Mouse (Mus musculus): Measurements from ENCODE around the gene Catsper1.

The Catsper1 gene

GRCm38 (mm10) chr19:5353609-5354008 is 18.1 kb downstream of the Catsper1 start:
- no peak for DNase-seq (ENCODE audit: low spot score in 2 of 2)

- no peak for DNase-seq (ENCODE audit: low spot score in 2 of 2)
Observed at GRCm38 (mm10) chr19:5356080-5356479, 20.5 kb downstream of the Catsper1 start.

- DNase-seq (ENCODE audit: low spot score in 2 of 2), result no peak
Observed at GRCm38 (mm10) chr19:5362186-5362585, 26.6 kb downstream of the Catsper1 start.

- no peak for DNase-seq (ENCODE audit: low spot score in 2 of 2)
Observed at GRCm38 (mm10) chr19:5364124-5364523, 28.6 kb downstream of the Catsper1 start.

- DNase-seq (ENCODE audit: low spot score in 2 of 2), result no peak
Observed at GRCm38 (mm10) chr19:5365751-5366150, 30.2 kb downstream of the Catsper1 start.

GRCm38 (mm10) chr19:5366175-5367052 is 30.9 kb downstream of the Catsper1 start, which contains the start of gene Eif1ad:
Gene Eif1ad, plus strand, starts transcription at chr19:5366741.
- peak; percentile 94 to 96 for DNase-seq (ENCODE audit: low spot score in 2 of 2)

- no peak for DNase-seq (ENCODE audit: low spot score in 2 of 2)
Observed at GRCm38 (mm10) chr19:5367053-5367359, 31.5 kb downstream of the Catsper1 start, which contains the start of gene Banf1. Gene Banf1, minus strand, starts transcription at chr19:5367168.

- peak in 1 of 2 experiments; percentile 46 for DNase-seq (ENCODE audit: low spot score in 2 of 2)
Observed at GRCm38 (mm10) chr19:5367455-5367854, 31.9 kb downstream of the Catsper1 start.

- no peak for DNase-seq (ENCODE audit: low spot score in 2 of 2)
Observed at GRCm38 (mm10) chr19:5370932-5371331, 35.4 kb downstream of the Catsper1 start.

GRCm38 (mm10) chr19:5372724-5373123 is 37.2 kb downstream of the Catsper1 start:
- DNase-seq (ENCODE audit: low spot score in 2 of 2), result no peak

GRCm38 (mm10) chr19:5374177-5374576 is 38.6 kb downstream of the Catsper1 start:
- DNase-seq (ENCODE audit: low spot score in 2 of 2), result no peak

GRCm38 (mm10) chr19:5374748-5375147 is 39.2 kb downstream of the Catsper1 start:
- no peak for DNase-seq (ENCODE audit: low spot score in 2 of 2)

GRCm38 (mm10) chr19:5377446-5377845 is 41.9 kb downstream of the Catsper1 start:
- DNase-seq (ENCODE audit: low spot score in 2 of 2), result no peak

- DNase-seq (ENCODE audit: low spot score in 2 of 2), result no peak
Observed at GRCm38 (mm10) chr19:5383326-5383725, 47.8 kb downstream of the Catsper1 start.

- DNase-seq (ENCODE audit: low spot score in 2 of 2), result no peak
Observed at GRCm38 (mm10) chr19:5384715-5385114, 49.2 kb downstream of the Catsper1 start.

GRCm38 (mm10) chr19:5388011-5388441 is 52.5 kb downstream of the Catsper1 start:
- DNase-seq (ENCODE audit: low spot score in 2 of 2), result peak in 1 of 2 experiments; percentile 56

- peak; percentile 85 to 96 for DNase-seq (ENCODE audit: low spot score in 2 of 2)
Observed at GRCm38 (mm10) chr19:5388588-5389242, 53.2 kb downstream of the Catsper1 start, which contains the start of gene Sart1. Gene Sart1, minus strand, starts transcription at chr19:5388703.

- peak; percentile 71 to 76 for DNase-seq (ENCODE audit: low spot score in 2 of 2)
Observed at GRCm38 (mm10) chr19:5389647-5390046, 54.1 kb downstream of the Catsper1 start.

- DNase-seq (ENCODE audit: low spot score in 2 of 2), result no peak
Observed at GRCm38 (mm10) chr19:5390416-5390815, 54.9 kb downstream of the Catsper1 start.

- DNase-seq (ENCODE audit: low spot score in 2 of 2), result no peak
Observed at GRCm38 (mm10) chr19:5392892-5393291, 57.4 kb downstream of the Catsper1 start.
